Mouse (Mus musculus) kidney, adult 11 months (tissue): ENCODE results near the gene Nfkbie.
A peak's percentile ranks its signal among the peaks of the same experiment; 100 is the strongest.

Experiments
- DNase-seq: peaks from one replicate; pipeline ENCODE4 v3.0.0; 2022

Nfkbie gene

DNA sequence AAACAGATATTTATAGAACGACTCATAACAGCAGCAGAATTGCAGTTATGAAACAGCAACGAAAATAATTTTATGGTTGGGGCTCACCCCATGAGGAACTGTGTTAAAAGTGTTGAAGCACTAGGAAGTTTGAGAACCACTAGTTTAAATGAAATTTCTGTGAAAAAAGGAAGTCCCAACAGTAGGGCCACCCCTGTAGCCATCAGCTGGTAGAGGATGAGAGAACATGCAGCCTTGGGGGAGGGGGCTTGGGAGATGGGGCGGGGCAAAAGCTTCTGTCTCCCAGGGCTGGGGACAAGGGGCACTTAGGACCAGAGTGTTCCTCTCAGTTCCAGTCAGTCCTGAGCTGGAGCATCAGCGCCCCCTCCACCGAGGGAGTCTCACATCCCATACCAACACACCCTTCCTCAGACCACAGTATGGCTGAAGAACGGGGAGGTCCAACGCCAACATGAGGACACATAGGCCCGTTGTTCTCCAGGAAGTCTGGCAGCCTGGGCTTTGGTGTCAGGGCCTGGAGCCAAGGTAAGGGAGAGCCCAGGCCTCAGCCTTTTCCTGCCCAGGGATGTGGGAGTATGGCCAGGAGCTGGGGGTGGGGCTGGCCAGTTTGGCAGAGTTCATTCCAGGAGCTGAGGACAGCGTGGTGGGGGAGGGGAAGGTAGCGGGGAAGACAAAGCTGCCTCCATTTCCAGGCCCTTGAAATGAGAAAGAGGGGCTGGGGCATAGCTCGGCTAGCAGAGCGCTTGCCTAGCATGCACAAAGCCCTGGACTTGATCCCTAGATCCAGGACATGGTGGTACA lies 28.8 kb downstream of the Nfkbie start:
- peak; percentile 85 for DNase-seq

DNA sequence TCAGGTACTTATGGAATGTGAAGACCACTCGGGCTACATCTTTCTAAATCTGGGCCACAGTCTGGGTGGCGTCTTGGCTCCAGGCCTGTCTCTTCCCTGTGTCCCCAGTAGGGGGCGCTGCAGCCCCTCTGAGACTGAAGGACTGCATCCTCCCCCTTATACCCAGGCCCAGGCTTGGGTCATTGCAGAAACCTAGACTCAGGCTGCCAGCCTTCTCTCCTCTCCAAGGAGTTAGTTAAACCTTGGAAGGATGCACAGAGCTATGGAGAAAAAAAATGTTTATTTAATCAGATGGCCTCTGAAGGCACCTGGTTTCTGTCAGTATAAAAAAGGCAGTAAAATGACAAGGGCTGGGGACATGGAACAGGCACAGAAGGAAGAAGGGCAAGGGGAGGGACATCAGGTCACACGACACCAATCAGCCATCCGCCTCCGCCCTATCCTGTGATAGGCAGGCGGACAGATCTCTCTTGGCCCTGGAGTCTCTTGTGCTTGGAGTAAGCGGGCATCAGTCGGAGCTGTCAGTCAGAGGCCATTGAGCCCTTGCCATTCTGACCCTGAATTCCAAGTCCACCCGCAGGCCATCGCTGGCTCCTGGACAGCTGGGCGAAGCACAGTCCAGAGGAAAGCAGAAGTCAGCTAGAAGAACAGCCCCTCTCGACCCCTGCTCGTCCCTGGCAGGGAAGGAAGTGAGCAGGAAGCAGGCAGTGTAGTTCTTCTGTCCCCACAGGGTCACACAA lies 29.6 kb downstream of the Nfkbie start:
- DNase-seq, result peak; percentile 77

DNA sequence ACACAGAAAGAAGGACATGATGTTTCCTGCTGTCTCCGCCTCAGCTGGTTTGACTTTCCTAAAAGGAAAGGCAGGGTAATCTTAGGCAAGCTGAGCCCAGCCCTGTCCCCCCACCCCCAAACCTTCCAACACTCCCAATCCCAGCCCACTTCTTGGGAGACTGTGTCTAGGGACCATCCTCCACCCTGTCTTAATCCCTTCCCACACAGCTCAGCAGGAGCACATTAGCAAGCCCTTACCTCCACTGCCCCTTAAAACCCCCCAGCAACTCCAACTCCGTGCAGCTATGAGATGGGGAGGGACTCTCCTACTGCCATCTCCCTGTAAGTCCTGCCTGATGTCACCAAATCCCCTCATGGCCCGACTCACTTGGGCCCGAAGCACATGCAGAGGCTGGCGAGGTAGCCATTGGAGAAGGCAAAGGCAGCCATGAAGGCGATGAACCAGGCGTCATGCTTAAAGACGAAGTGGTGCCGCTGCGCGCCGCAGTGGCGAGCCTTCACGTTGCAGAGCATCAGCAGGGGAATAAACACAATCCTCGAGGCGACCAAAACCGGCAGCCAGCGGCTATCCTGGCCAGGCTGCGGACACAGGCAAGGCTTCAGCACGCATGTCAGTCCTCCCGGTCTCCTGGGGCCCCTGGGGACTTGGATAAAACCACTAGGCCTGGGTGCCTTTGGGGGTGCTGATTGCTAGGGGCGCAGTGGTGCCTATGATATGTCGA lies 30.4 kb downstream of the Nfkbie start:
- DNase-seq, result no peak

DNA sequence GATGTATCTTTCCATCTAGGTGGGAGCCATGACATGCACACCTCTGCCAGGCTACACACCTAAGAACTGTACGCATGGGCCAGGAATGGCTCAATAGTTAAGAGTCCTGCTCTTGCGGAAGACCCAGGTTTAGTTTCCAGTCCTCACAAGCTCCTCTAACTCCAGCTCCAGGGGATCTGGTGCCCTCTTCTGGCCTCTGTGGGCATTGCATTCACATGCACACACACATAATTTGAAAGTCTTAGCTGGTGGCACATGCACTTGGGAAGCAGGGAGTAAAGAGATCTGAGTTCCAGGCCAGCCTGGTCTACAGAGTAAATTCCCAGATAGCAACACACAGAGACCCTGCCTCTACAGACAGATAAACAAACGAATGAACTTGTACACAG lies 30.9 kb downstream of the Nfkbie start:
- DNase-seq, result no peak

DNA sequence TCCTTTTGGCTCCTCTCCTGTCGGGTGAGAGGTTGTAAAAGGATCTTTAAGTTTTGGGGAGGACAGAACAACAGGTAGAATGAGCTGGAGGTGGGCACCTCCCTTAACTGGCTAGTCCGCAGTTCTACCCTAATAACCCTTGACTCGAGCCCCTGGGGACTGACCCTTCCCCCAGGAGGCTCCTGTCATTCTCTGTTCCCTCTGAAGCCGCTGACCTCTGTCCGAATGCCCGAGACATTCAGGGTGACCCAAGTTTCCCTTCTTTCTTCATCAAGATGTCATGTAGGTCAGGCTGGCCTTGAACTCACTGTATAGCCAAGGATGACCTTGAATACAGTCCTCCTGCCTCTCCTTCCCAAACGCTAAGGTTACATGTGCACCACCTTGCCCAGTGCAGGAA lies 32.9 kb downstream of the Nfkbie start:
- DNase-seq, result no peak

DNA sequence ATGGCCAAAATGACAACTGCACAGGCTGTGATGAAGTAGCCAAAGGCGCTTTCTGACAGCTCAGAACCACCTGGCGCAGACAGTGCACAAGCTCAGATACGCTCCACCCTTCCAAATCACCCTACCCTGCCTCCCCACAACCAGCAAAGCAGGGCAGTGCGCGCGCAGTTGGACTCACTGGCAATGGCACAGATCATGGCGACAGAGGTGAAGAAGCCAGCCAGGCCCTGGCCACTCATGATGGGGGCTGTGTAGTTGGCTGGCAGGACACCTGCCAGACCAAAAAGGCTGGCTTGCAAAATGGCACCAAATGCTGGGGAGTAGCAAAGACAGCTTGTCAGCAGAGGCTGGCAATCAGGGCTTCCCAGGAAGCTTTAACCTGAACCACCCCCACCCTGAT lies 33.7 kb downstream of the Nfkbie start:
- DNase-seq, result no peak

DNA sequence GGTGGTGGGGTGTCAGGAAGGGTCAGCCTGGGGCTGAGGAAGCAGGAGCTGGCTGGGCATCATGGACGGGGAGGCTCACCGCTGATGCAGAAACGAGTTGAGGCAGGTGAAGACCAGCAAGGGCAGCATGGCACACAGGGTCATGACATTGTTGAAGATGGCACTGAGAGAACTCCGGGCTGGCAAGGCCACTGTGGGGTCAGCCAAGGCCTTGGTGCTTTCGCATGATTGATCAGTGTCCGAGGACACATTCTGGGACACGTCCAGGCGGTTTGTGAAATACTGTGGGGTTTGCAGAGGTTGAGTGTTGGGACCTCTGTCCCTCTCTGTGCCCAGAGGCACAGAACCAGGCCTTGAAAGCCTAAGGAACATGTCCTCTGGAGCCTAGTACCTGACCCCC lies 34.3 kb downstream of the Nfkbie start:
- DNase-seq, result peak; percentile 15

DNA sequence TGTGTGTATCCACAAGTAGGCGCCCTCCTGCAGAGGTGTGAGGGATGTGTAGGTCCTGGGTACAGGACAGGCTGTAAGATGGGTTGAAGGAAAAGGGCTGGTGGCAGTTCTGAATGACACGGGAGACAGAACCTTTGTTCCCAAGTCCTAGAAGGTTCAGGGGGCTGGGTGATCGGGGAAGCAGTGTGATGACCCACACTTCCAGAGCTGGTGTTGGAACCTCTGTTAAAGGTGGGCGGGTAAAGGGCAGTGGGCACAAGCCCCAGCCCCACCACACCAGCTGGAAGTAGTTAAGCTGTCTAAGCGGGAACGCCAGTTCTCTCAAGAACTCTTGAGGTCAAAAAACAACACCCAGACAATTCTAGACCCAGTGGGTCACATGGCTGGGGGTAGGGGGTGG lies 34.9 kb downstream of the Nfkbie start:
- DNase-seq, result peak; percentile 3

DNA sequence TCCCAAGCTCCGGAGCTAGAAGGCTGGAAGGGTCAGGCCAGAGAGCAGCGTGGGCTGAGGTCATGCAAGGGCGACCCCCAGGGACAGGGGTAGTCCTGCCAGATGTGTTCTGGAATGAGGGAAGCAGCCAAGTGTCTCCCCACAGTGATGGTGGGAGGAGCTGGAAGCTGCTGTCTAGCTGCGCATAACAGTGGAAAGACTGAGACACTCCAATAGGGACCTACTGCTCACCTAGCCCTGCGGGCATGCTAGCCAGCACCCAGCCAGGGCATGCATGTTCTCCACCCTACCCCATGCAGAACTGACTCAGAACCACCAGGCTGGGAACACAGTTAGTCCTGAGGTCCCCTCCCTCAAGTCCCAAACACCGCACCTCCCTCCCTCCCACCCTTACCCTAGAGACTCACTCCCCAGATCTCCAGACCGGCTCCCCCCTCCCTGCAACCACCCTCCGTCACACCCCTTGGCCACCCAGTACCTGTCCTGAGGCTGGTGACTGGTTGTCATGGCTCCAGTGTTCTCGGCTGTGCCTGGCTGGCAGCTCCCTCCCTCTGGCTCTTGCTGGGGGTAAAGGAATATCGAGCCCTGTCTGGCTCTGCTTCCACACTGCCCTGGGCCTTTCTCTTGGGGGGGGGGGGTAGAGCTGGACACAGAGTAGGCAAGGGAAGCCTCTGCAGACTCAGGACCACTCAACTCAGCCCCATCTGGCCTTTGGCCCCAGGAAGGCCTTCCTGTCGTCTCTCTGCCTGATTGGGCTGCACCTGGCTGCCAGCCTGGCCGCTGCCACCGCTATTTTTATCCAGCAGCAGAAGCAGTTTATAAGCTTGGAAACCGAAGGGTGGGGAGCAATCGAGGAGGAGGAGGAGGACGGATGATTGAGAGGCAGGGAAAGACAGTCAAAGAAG lies 36.5 kb downstream of the Nfkbie start:
- DNase-seq, result peak; percentile 61

DNA sequence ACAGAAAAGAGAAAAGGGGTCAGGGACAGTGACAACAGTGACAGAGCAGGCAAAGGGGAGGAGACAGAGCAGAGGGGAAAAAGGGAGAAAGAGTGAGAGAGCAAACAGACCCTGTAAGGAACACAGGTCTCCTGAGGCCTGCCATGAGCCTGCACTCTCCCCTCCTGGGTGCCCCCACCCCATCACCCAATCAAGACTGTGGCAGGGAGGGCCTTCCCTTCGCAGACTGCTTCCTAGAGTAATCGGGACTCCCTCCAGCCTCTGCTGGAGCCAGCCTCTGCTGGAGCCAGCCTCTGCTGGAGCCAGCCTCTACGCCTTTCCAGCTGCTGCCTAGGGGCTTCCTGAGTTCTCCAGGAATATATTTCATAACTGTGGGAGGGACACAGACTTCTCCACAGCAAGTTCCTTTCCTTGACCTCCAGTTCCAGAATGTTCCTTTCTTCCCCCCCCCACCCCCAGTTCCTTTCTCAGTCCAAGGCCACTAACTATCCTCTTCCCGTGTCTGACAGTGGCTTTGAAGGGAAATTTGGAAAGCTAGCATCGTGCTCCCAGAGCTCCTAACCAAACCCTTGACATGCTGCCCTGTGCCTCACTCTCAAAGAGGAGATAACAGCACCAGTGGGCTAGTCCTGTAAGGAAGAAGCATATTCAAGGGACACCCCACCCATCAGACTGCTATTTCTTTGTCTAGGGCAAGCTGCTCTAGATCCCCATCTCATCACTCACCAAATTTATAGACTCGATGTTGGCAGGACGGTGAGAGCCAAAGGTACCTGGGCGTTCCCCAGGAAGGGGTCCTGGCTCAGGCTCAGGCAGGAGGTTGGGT lies 37.3 kb downstream of the Nfkbie start:
- peak; percentile 59 for DNase-seq

DNA sequence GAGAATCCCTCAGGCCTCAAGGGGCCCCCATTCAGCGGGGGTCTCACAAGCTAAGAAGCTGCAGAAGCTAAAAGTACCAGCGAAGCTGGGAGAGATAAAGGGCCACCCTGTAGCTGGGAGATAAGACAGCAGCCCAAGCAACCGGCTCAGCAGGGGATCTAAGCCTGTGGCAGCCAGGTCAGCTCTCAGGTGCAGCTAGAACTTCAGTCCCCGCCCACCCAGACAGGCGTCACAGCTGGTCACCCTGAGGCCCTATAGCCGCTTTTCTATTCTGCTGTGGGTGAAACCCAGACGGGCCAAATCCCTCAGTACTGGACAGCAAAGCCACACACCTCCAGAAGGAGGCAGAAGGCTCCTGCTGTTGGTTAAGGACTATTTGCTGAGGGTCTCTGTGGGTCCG lies 38.0 kb downstream of the Nfkbie start:
- no peak for DNase-seq

DNA sequence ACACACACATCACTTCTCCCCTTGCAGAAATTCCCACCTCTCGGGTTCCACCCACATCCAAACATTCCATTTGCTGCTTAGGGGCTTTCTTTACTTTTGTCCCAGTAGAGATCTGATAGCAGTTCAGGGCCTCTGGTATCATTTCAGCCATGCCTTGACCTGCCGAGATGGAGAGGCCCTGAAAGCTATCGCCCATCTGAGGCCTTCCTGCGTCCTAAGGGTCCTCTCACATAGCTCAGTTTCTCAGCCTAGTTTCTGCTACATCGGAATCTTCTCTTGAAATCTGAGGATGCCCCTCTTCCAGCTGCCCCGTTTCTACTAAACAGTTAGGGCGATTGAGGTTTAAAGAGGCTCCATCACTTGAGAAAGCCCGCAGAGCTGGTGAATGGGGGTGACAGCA lies 38.7 kb downstream of the Nfkbie start:
- DNase-seq, result no peak

DNA sequence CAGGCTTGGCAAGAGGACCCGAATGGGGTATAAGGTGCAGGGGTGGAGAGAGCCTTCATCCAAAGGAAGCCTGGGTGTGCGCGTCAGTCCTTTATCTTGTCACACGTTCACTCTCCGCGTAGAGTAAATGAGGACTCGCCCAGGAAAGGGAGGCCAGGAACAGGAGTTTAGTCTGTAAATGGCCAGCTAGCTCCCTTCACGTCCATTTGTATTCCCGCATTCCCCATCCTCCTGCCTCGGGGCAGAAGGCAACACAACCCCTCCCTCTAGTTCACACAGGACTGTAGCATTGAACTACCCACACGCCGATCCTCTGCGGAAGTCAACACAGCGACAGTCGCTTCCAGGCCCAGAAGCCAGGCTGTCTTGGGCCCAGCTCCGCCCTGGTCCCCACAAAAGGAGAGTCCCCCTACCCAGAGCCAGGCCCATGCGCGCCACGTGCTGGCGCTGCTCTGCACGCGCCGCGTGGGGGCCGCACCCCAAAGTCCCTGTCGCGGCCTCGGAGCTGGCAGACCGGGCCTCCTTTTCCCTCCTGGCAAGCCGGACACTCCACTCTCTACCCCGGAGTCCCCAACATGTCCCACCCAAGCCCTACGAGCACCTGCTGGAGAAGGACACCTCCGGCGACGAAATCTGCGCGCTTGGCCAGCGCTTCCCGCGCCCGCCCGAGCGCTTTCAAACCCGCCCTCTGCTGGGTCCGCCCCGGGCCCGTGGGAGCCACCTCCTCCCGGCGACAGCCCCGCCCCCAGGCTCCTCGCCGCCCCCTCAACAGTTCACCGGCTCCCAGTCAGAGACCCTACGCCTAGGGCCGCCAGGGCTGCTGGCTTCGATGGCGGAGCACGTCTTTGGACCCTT lies 39.6 kb downstream of the Nfkbie start:
- DNase-seq, result peak; percentile 64

DNA sequence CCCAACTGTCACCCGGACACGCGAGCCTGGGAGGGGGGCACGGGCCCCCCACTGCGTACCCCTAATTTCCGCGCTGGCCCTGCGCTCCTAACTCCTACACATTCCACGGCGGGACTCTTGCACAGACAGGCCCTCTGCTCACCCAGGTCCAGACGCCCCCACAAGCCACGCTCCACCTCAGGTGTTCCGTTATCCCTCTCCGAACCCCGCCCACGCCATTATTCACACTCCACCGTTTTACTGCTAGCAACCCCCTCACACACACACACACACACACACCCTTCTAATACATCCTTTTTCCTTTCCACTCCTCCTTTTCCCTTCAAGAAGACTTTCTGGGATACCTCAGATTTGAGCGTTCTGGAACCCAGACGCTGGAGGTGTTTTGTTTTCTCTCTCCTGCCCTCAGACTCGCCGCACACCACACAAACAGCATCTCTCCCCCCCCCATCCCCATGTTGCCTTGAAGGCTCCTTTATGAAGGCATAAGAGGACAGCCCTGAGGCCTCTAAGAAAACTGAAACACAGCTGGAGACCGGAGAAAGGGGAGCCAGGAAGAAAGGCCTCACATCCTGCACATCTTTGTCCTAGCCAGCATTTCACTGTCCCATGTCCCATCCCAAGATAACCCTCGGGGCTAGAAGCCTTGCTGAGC lies 40.4 kb downstream of the Nfkbie start:
- DNase-seq, result no peak

DNA sequence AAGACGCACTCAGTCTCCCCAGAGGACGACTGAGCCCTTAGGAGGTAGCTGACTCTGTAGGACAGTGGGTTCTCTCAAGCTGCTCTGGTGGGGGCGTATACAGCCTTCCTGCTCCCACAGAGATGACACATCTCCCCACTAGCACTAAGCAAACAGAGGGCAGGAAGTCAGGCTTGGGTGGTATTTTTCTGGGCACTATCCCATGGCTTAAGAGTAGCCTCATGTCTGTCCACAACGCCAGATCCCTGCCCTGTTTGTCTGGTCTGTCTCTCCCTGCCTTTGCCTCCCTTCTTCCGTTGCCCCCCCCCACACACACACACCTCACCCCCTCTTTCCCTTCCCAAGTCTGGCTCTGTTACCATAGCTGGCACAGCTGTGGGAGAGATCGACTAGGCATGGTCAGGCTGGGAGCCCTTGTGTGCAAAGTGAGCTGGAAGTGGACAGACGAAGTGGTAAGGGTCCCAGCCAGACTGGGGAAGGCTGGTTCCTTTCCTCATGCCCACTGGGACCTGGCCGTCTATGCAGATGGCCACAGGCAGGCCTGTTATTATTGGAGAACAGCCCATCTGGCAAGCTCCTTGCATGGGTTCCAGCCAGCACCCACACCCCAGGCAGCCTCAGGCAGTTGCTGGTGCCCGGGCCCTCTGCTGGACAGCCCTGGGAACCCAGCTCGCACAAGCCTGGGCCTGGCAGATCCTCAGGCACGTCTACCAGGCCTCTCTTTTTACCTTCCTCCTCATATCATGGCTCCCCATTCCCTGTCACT lies 41.3 kb downstream of the Nfkbie start:
- peak; percentile 83 for DNase-seq

DNA sequence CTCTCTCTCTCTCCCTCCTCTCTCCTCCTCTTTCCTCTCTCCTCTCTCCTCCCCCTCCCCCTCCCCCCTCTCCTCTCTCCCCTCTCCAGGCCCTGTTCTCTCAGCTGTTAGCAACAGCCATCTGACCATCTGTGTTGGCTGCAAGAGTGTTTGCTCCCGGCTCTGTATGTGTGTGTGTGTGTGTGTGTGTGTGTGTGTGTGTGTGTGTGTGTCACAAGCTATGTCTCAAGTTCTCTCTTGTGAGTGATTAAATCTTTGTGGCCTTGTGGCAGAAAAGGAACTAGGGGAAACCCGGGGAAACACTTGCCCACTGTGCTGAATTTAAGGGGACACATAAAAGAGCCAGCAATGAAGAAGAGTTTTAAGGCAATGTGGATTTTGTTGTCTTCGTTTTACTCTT lies 42.3 kb downstream of the Nfkbie start:
- DNase-seq, result no peak

DNA sequence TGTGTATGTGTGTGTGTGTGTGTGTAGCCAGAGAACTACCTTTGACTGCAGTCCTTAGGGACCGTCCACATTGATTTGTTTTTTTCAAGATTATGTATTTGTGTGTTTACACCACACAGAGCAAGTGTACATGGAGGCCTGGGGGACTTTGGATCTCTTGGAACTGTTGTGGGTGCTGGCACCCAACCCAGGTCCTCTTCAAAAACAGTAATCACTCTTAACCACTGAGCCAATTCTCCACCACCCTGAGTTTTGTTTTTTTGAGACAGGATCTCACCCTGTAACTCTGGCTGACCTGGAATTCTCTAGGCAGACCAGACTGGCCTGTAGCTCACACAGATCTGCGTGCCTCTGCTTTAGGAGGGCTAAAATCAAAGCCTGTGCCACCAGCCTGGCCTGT lies 42.9 kb downstream of the Nfkbie start:
- DNase-seq, result no peak

DNA sequence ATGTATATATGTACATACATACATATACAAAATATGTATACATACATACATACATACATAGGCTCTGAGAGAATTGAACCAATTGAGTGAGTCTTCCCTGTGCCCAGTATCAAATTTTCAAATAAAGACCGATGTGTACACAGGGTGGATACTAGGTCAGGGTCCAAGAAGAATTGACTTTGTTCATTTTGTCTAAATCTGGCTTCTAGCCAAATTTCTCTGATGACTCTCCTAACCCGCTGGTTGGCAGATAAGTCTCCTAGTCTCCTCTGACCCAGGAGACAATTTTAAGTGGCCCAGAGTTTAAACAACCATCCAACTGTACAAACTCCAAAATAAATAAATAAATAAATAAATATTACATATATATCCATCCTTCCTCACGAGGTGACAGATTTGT lies 43.4 kb downstream of the Nfkbie start:
- DNase-seq, result no peak

DNA sequence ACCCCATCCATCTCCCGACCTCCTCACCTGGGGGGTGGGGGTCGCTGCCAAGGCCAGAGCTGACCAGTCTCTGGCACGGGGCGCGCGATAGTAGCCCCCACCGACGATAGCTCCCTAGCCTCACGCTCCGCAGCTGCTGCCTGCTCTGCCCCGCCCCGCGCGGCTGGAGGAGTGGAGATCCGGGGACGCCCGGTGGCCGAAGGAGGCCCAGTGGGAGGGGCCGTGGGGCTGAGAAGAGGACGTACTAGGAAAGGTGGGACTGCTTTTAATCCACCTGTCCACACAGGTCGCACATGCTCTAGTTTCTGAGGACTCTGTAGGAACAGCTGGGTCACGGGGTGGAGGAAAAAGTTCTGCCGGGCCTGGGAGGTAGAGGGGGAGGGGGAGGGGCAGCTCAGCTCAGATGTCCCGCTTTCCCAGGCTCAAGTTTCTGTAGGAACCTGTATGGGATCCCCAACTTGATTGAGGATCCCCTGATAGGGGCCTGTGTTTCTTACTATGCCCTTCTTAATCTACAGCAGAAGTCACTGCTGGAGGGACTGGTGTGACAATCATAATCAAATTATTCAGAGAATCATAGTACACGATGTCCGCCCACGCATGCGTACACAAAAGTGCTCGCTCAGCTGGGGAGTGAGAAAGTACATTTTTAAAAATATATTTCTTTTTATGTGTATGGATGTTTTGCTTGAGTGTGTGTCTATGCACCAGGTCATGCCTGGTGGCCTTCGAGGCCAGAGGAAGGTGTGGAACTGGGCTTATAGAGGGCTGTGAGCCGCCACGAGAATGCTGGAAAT lies 44.1 kb downstream of the Nfkbie start, which contains the start of gene Slc29a1:
Slc29a1 (minus strand) TSS at position 161 of the 797 bp plus-strand sequence.
- peak; percentile 76 for DNase-seq
